Mouse (Mus musculus) hindbrain, embryonic 15.5 days (tissue): ENCODE measurements around the gene Galc. TPM values are rescaled to one million over a fixed set of nuclear protein-coding genes. Genes with fewer than 3 reads are reported as not detected.

Experiments used
- ATAC-seq: fragments of 200-750 bp; cut with Nextera tagmentation; 2 replicates; pipeline ENCODE4 v1.8.0; 2017; ENCODE audit warnings: low read depth, moderate number of reproducible peaks, moderate TSS enrichment; ENCODE audit not compliant: low FRiP score
- H3K27ac ChIP-seq: fragments of 300-500 bp; sonication (generic); replicated peaks from 2 replicates; pipeline ENCODE4 v1.5.1; 2015; ENCODE audit warnings: mild to moderate bottlenecking, inconsistent platforms
- H3K27me3 ChIP-seq: fragments of 300-500 bp; sonication (generic); 2 replicates; pipeline ENCODE4 v1.6.1; 2015; ENCODE audit warnings: control low read depth, inconsistent platforms
- H3K36me3 ChIP-seq: fragments of 300-500 bp; sonication (generic); 2 replicates; pipeline ENCODE4 v1.6.1; 2015; ENCODE audit warnings: control low read depth, inconsistent platforms
- H3K4me1 ChIP-seq: fragments of 300-500 bp; sonication (generic); replicated peaks from 2 replicates; pipeline ENCODE4 v1.6.1; 2015; ENCODE audit warnings: control low read depth, inconsistent platforms
- H3K4me2 ChIP-seq: fragments of 300-500 bp; sonication (generic); 2 replicates; pipeline ENCODE4 v1.6.1; 2015; ENCODE audit warnings: moderate library complexity, mild to moderate bottlenecking, inconsistent platforms
- H3K4me3 ChIP-seq: fragments of 300-500 bp; sonication (generic); 2 replicates; pipeline ENCODE4 v1.5.1; 2015; ENCODE audit warnings: mild to moderate bottlenecking, inconsistent platforms
- H3K9ac ChIP-seq: fragments of 300-500 bp; sonication (generic); 2 replicates; pipeline ENCODE4 v1.6.1; 2015; ENCODE audit warnings: inconsistent platforms
- H3K9me3 ChIP-seq: fragments of 300-500 bp; sonication (generic); 2 replicates; pipeline ENCODE4 v1.6.1; 2016; ENCODE audit warnings: control low read depth, inconsistent platforms
- WGBS: fragments of 180-500 bp; shearing (Covaris S2); methylation state at CpG from one replicate; pipeline ENCODE4 v1.1.7; 2015; 5-methylcytosine and 5-hydroxymethylcytosine counted together
- polyA plus RNA-seq: library from polyadenylated mRNA; unstranded; fragments of >200 nt; fragmentation: Nextera tagmentation; extraction: Ambion mirVana; gene quantifications from 2 replicates; pipeline ENCODE4 v1.2.1, GENCODE M21; 2015

The Galc gene
- polyA plus RNA-seq, 1 experiment from 2014 or later = 10.8 TPM

DNA sequence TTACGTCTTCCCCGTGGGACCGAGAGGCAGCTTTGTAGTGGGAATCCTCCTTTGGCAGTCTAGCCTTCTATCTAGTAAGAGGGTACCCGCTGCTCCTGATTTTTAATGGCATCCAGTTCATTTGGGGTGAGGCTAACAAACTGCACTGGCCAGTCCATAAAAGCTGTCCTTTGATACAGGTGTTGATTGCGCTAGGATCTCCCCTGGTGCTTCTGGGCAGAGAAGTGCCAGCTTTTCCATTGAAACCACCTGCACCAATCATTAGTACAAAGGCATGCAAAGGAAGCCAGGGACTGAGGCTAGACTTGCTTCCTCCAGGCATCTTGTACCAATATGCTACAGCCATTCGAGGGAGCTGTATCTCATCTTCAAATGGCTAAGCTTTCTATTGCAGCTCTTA is 98.4 kb downstream of the Galc start:
- Histone ChIP-seq H3K4me2 (no peak overlapping the region), H3K27me3 (no peaks in the 10 kb centered on the region), H3K9me3 (no peaks in the 10 kb centered on the region), H3K4me3 (no peak overlapping the region), H3K4me1 (no peaks in the 10 kb centered on the region), H3K36me3 (no peaks in the 10 kb centered on the region), H3K27ac (no peak overlapping the region), H3K9ac (no peak overlapping the region)
- WGBS = 79% methylated on average over 6 of the region's 6 CpGs
- no peak for ATAC-seq

Other genes starting within 250 kb of the Galc start
- gene Gpr65, start 9.2 kb upstream of the Galc start, polyA plus RNA-seq = 0.20 and 0.21 TPM in 2 replicates